Mouse (Mus musculus) forebrain, embryonic 10.5 days (tissue): ENCODE measurements around the gene Slc36a1. TPM values are rescaled to one million over a fixed set of nuclear protein-coding genes. Genes with fewer than 3 reads are reported as not detected.
A peak's percentile ranks its signal among the peaks of the same experiment; 100 is the strongest.

ENCODE experiments used
- DNase-seq: peaks from one replicate; pipeline ENCODE4 v3.0.0-alpha.2; 2017; ENCODE audit warnings: low spot score; ENCODE audit errors: extremely low spot score
- H3K27ac ChIP-seq: fragments of 300-500 bp; sonication (generic); 2 replicates; pipeline ENCODE4 v1.5.1; 2016; ENCODE audit warnings: mild to moderate bottlenecking
- H3K27me3 ChIP-seq: fragments of 300-500 bp; sonication (generic); 2 replicates; pipeline ENCODE4 v1.6.1; 2016; ENCODE audit warnings: mild to moderate bottlenecking; ENCODE audit not compliant: poor library complexity, severe bottlenecking
- H3K36me3 ChIP-seq: fragments of 300-500 bp; sonication (generic); replicated peaks from 2 replicates; pipeline ENCODE4 v1.6.1; 2016; ENCODE audit warnings: mild to moderate bottlenecking, moderate library complexity
- H3K4me1 ChIP-seq: fragments of 300-500 bp; sonication (generic); 2 replicates; pipeline ENCODE4 v1.6.1; 2016
- H3K4me3 ChIP-seq: fragments of 300-500 bp; sonication (generic); 2 replicates; pipeline ENCODE4 v1.5.1; 2016; ENCODE audit warnings: mild to moderate bottlenecking, moderate library complexity
- H3K9me3 ChIP-seq: fragments of 300-500 bp; sonication (generic); 2 replicates; pipeline ENCODE4 v1.6.1; 2016; ENCODE audit warnings: mild to moderate bottlenecking, moderate library complexity
- WGBS: fragments of 180-500 bp; shearing (Covaris S2); methylation state at CpG from one replicate; pipeline ENCODE4 v1.1.7; 2016; 5-methylcytosine and 5-hydroxymethylcytosine counted together
- polyA plus RNA-seq: library from polyadenylated mRNA; unstranded; fragments of >200 nt; fragmentation: Nextera tagmentation; extraction: Ambion mirVana; gene quantifications from 2 replicates; pipeline ENCODE4 v1.2.1, GENCODE M21; 2016

The Slc36a1 gene
- polyA plus RNA-seq, 1 experiment from 2014 or later, result 1.1 TPM

GRCm38 (mm10) chr11:55184246-55184645, 19.9 kb upstream of the Slc36a1 start:
- H3K4me3 ChIP-seq, result no peak overlapping the region
- H3K36me3 ChIP-seq, result no peaks in the 10 kb centered on the region
- H3K27me3 ChIP-seq, result no peaks in the 10 kb centered on the region
- no peak for DNase-seq
- WGBS, result 76% methylated on average over 5 of the region's 5 CpGs
- peaks cover 15% of the 10 kb centered on the region for H3K4me1 ChIP-seq
- H3K9me3 ChIP-seq, result no peaks in the 10 kb centered on the region
- H3K27ac ChIP-seq, result no peak overlapping the region

GRCm38 (mm10) chr11:55184733-55185291, 19.3 kb upstream of the Slc36a1 start, which contains the start of gene Slc36a2:
Gene Slc36a2 (minus strand): TSS chr11:55185077.
- no peak within 1 kb of the TSS for H3K4me3 ChIP-seq
- 22% methylated on average over 10 of the region's 10 CpGs for WGBS

DNA sequence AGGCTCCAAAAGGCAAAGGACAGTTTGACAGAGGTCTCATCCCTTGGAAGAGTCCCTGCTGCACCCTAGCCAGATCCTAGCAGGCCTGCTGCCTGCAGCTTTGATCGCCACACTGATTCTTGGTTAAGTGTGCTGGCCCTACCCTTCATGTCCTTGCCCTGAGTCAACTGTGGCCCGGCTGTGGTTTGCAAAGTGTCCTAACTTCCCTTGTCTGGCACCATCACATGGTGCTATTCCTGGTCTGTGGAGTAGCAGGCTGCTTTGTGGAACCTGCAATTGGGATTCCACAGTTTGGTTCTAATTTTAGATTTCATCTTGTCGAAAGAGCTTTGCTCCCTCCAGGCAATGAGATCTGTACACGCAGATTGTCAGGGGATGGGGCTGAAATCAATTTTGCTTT, 16.9 kb upstream of the Slc36a1 start:
- DNase-seq, result no peak
- no peaks in the 10 kb centered on the region for H3K27me3 ChIP-seq
- H3K4me3 ChIP-seq, result no peak overlapping the region
- peaks cover 15% of the 10 kb centered on the region for H3K4me1 ChIP-seq
- H3K27ac ChIP-seq, result no peak overlapping the region
- 87% methylated on average over 4 of the region's 4 CpGs for WGBS
- H3K9me3 ChIP-seq, result no peaks in the 10 kb centered on the region
- no peaks in the 10 kb centered on the region for H3K36me3 ChIP-seq

More at GRCm38 (mm10) chr11:55184733-55185291, 19.3 kb upstream of the Slc36a1 start, which contains the start of gene Slc36a2:
- no peaks in the 10 kb centered on the region for H3K27me3 ChIP-seq
- no peak for DNase-seq
- peaks cover 15% of the 10 kb centered on the region for H3K4me1 ChIP-seq
- H3K36me3 ChIP-seq, result no peaks in the 10 kb centered on the region
- no peaks in the 10 kb centered on the region for H3K9me3 ChIP-seq
- no peak within 1 kb of the TSS for H3K27ac ChIP-seq

GRCm38 (mm10) chr11:55187777-55188176, 16.4 kb upstream of the Slc36a1 start:
- no peaks in the 10 kb centered on the region for H3K9me3 ChIP-seq
- WGBS, result 85% methylated on average over 6 of the region's 6 CpGs
- no peak overlapping the region for H3K27ac ChIP-seq
- no peak overlapping the region for H3K4me3 ChIP-seq
- DNase-seq, result no peak
- H3K27me3 ChIP-seq, result no peaks in the 10 kb centered on the region
- peaks cover 15% of the 10 kb centered on the region for H3K4me1 ChIP-seq
- no peaks in the 10 kb centered on the region for H3K36me3 ChIP-seq

- WGBS, result 81% methylated on average over 3 of the region's 3 CpGs
- Histone ChIP-seq H3K4me3 (no peak overlapping the region), H3K9me3 (no peaks in the 10 kb centered on the region), H3K27me3 (no peaks in the 10 kb centered on the region), H3K36me3 (no peaks in the 10 kb centered on the region), H3K4me1 (no peaks in the 10 kb centered on the region), H3K27ac (no peak overlapping the region)
- no peak for DNase-seq
Measured at GRCm38 (mm10) chr11:55190216-55190615, 13.9 kb upstream of the Slc36a1 start.

DNA sequence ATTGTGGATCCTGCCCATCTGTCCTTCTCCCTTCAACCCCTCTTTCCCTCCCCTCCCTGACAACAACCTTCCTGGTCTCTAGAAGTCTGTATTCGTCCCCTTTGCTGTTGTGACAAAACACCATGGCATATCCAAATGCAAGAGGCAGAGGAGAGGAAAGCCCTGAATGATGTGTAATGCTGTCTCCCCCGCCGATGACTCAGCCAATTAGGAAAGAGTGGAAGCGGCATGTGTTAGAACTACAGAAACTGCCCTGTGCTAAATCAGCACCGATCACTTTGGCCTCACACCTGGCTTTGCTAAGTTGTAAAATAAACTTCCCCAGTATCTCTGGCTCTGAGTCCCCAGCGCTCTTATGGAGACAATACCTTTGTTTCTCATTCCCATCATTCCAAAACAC, 7.1 kb upstream of the Slc36a1 start:
- H3K4me3 ChIP-seq, result no peak overlapping the region
- no peaks in the 10 kb centered on the region for H3K9me3 ChIP-seq
- H3K36me3 ChIP-seq, result no peaks in the 10 kb centered on the region
- H3K27ac ChIP-seq, result no peak overlapping the region
- WGBS, result 79% methylated on average over 6 of the region's 6 CpGs
- no peaks in the 10 kb centered on the region for H3K27me3 ChIP-seq
- no peak for DNase-seq
- H3K4me1 ChIP-seq, result no peaks in the 10 kb centered on the region

GRCm38 (mm10) chr11:55197740-55198510, 6.2 kb upstream of the Slc36a1 start:
- WGBS, result 82% methylated on average over 8 of the region's 8 CpGs

DNA sequence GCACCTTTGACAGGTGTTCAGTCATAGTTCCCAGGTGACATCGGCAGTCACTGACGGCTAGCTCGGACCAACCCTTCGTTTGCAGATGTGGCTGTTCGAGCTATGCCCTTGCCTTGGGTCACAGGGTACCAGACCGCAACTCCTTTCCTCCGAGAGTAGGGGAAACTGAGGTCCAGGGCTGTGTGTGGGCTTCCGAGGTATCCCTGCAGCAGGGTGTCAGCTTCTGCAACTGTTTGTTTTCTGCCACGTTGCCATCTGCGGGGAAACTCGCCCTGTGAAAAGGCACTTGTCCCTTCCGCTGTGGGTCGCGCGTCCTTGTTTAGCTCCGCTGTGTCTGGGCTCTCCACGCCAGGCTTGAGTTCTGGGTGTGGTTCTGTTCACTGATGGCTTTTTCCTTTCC, 452 bp downstream of the Slc36a1 start:
- peaks cover 20% of the 10 kb centered on the region for H3K4me1 ChIP-seq
- H3K27ac ChIP-seq, result peak overlapping the region; percentile 86
- no peaks in the 10 kb centered on the region for H3K36me3 ChIP-seq
- peak overlapping the region; percentile 92 for H3K4me3 ChIP-seq
- H3K9me3 ChIP-seq, result no peaks in the 10 kb centered on the region
- DNase-seq, result no peak
- WGBS, result 14% methylated on average over 17 of the region's 17 CpGs
- H3K27me3 ChIP-seq, result no peaks in the 10 kb centered on the region

More at GRCm38 (mm10) chr11:55197740-55198510, 6.2 kb upstream of the Slc36a1 start:
- no peak overlapping the region for H3K4me3 ChIP-seq
- no peak for DNase-seq
- no peaks in the 10 kb centered on the region for H3K36me3 ChIP-seq
- no peaks in the 10 kb centered on the region for H3K27me3 ChIP-seq
- no peak overlapping the region for H3K27ac ChIP-seq
- H3K4me1 ChIP-seq, result no peaks in the 10 kb centered on the region
- H3K9me3 ChIP-seq, result no peaks in the 10 kb centered on the region

GRCm38 (mm10) chr11:55208001-55208690, 4.0 kb downstream of the Slc36a1 start:
- no peaks in the 10 kb centered on the region for H3K27me3 ChIP-seq
- no peak overlapping the region for H3K4me3 ChIP-seq
- WGBS, result 78% methylated on average over 6 of the region's 6 CpGs
- no peaks in the 10 kb centered on the region for H3K9me3 ChIP-seq
- H3K36me3 ChIP-seq, result no peaks in the 10 kb centered on the region
- no peak for DNase-seq
- no peak overlapping the region for H3K27ac ChIP-seq
- peaks cover 23% of the 10 kb centered on the region for H3K4me1 ChIP-seq

- DNase-seq, result no peak
- no peaks in the 10 kb centered on the region for H3K27me3 ChIP-seq
- H3K27ac ChIP-seq, result no peak overlapping the region
- H3K36me3 ChIP-seq, result no peaks in the 10 kb centered on the region
- no peak overlapping the region for H3K4me3 ChIP-seq
- 82% methylated on average over 2 of the region's 2 CpGs for WGBS
- H3K9me3 ChIP-seq, result no peaks in the 10 kb centered on the region
- peaks cover 23% of the 10 kb centered on the region for H3K4me1 ChIP-seq
Measured at GRCm38 (mm10) chr11:55209032-55209431, 4.9 kb downstream of the Slc36a1 start.

- no peak overlapping the region for H3K4me3 ChIP-seq
- H3K36me3 ChIP-seq, result no peaks in the 10 kb centered on the region
- 84% methylated on average over 6 of the region's 6 CpGs for WGBS
- H3K4me1 ChIP-seq, result peaks cover 18% of the 10 kb centered on the region
- H3K27me3 ChIP-seq, result no peaks in the 10 kb centered on the region
- H3K27ac ChIP-seq, result no peak overlapping the region
- H3K9me3 ChIP-seq, result no peaks in the 10 kb centered on the region
- DNase-seq, result no peak
Measured at GRCm38 (mm10) chr11:55209626-55210353, 5.6 kb downstream of the Slc36a1 start.

DNA sequence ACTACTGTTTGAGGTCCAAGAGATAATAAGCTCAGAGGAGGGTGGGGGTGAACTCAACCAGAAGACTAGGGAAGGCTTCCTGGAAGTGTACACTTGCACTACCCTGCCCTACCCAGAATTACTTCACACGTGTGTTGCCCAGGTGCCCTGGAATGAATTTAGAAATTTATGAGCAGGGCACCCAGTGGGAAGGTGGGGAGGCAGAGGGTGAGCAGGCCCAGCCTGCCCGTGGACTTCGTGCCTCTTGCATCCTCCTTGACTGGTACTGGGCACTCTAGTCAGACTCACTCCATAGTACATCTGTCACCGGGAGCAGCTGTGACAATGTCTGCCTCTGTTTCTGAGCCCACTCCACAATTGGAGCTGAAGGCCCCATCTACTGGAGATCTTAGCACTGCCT, 9.4 kb downstream of the Slc36a1 start:
- DNase-seq, result no peak
- H3K36me3 ChIP-seq, result no peaks in the 10 kb centered on the region
- WGBS, result 95% methylated on average over 4 of the region's 4 CpGs

More for the DNA sequence above, 9.4 kb downstream of the Slc36a1 start:
- H3K9me3 ChIP-seq, result no peaks in the 10 kb centered on the region
- H3K4me3 ChIP-seq, result no peak overlapping the region
- no peaks in the 10 kb centered on the region for H3K27me3 ChIP-seq
- H3K27ac ChIP-seq, result no peak overlapping the region
- peaks cover 8% of the 10 kb centered on the region; the same call in 1 of the 2 replicates for H3K4me1 ChIP-seq
